Comparison of ENCODE assay signal across 8 mouse cellular contexts in genomic region chr8:120179027-120179431, GRCm38 (mm10). TPM values are rescaled to one million over a fixed set of nuclear protein-coding genes. Genes with fewer than 3 reads are reported as not detected.
A peak's percentile ranks its signal among the peaks of the same experiment; 100 is the strongest.
DNase-seq lines count a peak whose midpoint lies in the region; ATAC-seq and TF ChIP-seq lines count a peak whose summit lies in the region.

No protein-coding gene starts in this region.

- peak; percentile 97 for TF ChIP-seq CTCF in kidney, postnatal 0 days (IDR thresholded peaks at IDR 0.05; ENCODE audit: low read depth)

- DNase-seq in CD4-positive, CD25-positive, alpha-beta regulatory T cell, adult 2 months (ENCODE audit: low read depth, low spot score) = peak; percentile 91
- peak; percentile 81 for DNase-seq in brain, embryonic 18.5 days (ENCODE audit: low read depth, low spot score)
- peak; percentile 93 for DNase-seq in kidney, postnatal 0 days (ENCODE audit: low spot score)
- peak; percentile 92 for DNase-seq in liver, embryonic 11.5 days (ENCODE audit: low spot score)
- peak; percentile 92 for DNase-seq in naive thymus-derived CD4-positive, alpha-beta T cell, adult 2 months (ENCODE audit: low read depth)
- peak; percentile 90 for DNase-seq in splenic B cell, adult 2 months (ENCODE audit: low read depth, low spot score)

- no peaks in the 10 kb centered on the region for H3K36me3 ChIP-seq in heart, embryonic 13.5 days
- no peaks in the 10 kb centered on the region for H3K36me3 ChIP-seq in kidney, postnatal 0 days (ENCODE audit: insufficient read depth, low read length)
- no peaks in the 10 kb centered on the region for H3K36me3 ChIP-seq in liver, embryonic 11.5 days (ENCODE audit: control insufficient read depth, insufficient read depth, low read length)
- H3K36me3 ChIP-seq in splenic B cell, adult 2 months (ENCODE audit: control insufficient read depth, insufficient read depth, low read length, poor library complexity, severe bottlenecking) = no peaks in the 10 kb centered on the region

- H3K9me3 ChIP-seq in heart, embryonic 13.5 days = no peaks in the 10 kb centered on the region
- H3K9me3 ChIP-seq in kidney, postnatal 0 days (replicated peaks; ENCODE audit: low read length) = no peaks in the 10 kb centered on the region
- no peaks in the 10 kb centered on the region for H3K9me3 ChIP-seq in liver, embryonic 11.5 days (ENCODE audit: control insufficient read depth, low read length)

- H3K4me3 ChIP-seq in heart, embryonic 13.5 days = peak overlapping the region; percentile 36
- H3K4me3 ChIP-seq in kidney, postnatal 0 days (replicated peaks; ENCODE audit: low read depth, low read length) = no peak overlapping the region
- H3K4me3 ChIP-seq in liver, embryonic 11.5 days (ENCODE audit: low read depth, low read length) = no peak overlapping the region

- WGBS in heart, embryonic 13.5 days = 2% methylated on average over 10 of the region's 10 CpGs
- under 1% methylated on average over 10 of the region's 10 CpGs for WGBS in kidney, postnatal 0 days
- 0% methylated on average over 10 of the region's 10 CpGs for WGBS in liver, embryonic 11.5 days

- peaks cover 30% of the 10 kb centered on the region for H3K4me1 ChIP-seq in heart, embryonic 13.5 days
- peaks cover 15% of the 10 kb centered on the region for H3K4me1 ChIP-seq in kidney, postnatal 0 days (replicated peaks; ENCODE audit: insufficient read depth, low read length)
- H3K4me1 ChIP-seq in liver, embryonic 11.5 days (replicated peaks; ENCODE audit: control insufficient read depth, insufficient read depth, low read length) = peaks cover 16% of the 10 kb centered on the region

- peak overlapping the region; percentile 69 for H3K4me2 ChIP-seq in heart, embryonic 13.5 days
- H3K4me2 ChIP-seq in kidney, postnatal 0 days (ENCODE audit: low read length) = peak overlapping the region; percentile 51
- H3K4me2 ChIP-seq in liver, embryonic 11.5 days = peak overlapping the region; percentile 46

- H3K27ac ChIP-seq in heart, embryonic 13.5 days (replicated peaks) = no peak overlapping the region
- no peak overlapping the region for H3K27ac ChIP-seq in kidney, postnatal 0 days
- H3K27ac ChIP-seq in liver, embryonic 11.5 days (ENCODE audit: low read depth, low read length) = no peak overlapping the region

- peak overlapping the region; percentile 37; the same call in 1 of the 2 replicates for H3K9ac ChIP-seq in heart, embryonic 13.5 days
- no peak overlapping the region for H3K9ac ChIP-seq in kidney, postnatal 0 days (ENCODE audit: low read depth, low read length)
- no peak overlapping the region for H3K9ac ChIP-seq in liver, embryonic 11.5 days (ENCODE audit: low read depth, low read length)

- peak; percentile 76 for ATAC-seq in erythroid progenitor cell, adult 5-6 weeks (replicated peaks; ENCODE audit: low FRiP score, poor library complexity, severe bottlenecking)
- no peak for ATAC-seq in heart, embryonic 13.5 days (ENCODE audit: extremely low read depth, insufficient number of reproducible peaks, low FRiP score, low TSS enrichment)
- ATAC-seq in kidney, postnatal 0 days (replicated peaks; ENCODE audit: low FRiP score, low read depth) = peak; percentile 51
- ATAC-seq in liver, embryonic 11.5 days (replicated peaks; ENCODE audit: low FRiP score) = peak; percentile 62

- peaks cover 38% of the 10 kb centered on the region for H3K27me3 ChIP-seq in heart, embryonic 13.5 days (replicated peaks)
- no peaks in the 10 kb centered on the region for H3K27me3 ChIP-seq in kidney, postnatal 0 days (ENCODE audit: insufficient read depth, low read length)
- peaks cover 37% of the 10 kb centered on the region for H3K27me3 ChIP-seq in liver, embryonic 11.5 days (replicated peaks; ENCODE audit: control insufficient read depth, insufficient read depth, low read length)
- no peaks in the 10 kb centered on the region for H3K27me3 ChIP-seq in splenic B cell, adult 2 months (ENCODE audit: control insufficient read depth, insufficient read depth, low read length, poor library complexity, severe bottlenecking)

RNA-seq across cellular contexts. Expression of gene Fam92b, which starts 1.8 kb away (rescaled TPM):
- not detected in 2 replicates for total RNA-seq in erythroid progenitor cell, adult 5-6 weeks (2015; ENCODE audit: low replicate concordance)
- not detected in 2 replicates for total RNA-seq in erythroid progenitor cell, adult 5-6 weeks (2017; ENCODE audit: low replicate concordance)
- polyA plus RNA-seq in heart, embryonic 13.5 days (2015; fragmentation: Nextera tagmentation; extraction: Ambion mirVana) = not detected in 2 replicates
- not detected in 2 replicates for polyA plus RNA-seq in kidney, postnatal 0 days (2015; fragmentation: Nextera tagmentation; extraction: Ambion mirVana)
- polyA plus RNA-seq in liver, embryonic 11.5 days (2014; fragmentation: Nextera tagmentation; extraction: Ambion mirVana) = 0.27 TPM in 1 of 2 replicates, not detected in the other

RNA-seq across cellular contexts. Expression of gene Gse1, which starts 49.2 kb away (rescaled TPM):
- total RNA-seq in erythroid progenitor cell, adult 5-6 weeks (2015; ENCODE audit: low replicate concordance) = 134 and 153 TPM in 2 replicates
- 105 and 130 TPM in 2 replicates for total RNA-seq in erythroid progenitor cell, adult 5-6 weeks (2017; ENCODE audit: low replicate concordance)
- 8.5 and 8.6 TPM in 2 replicates for polyA plus RNA-seq in heart, embryonic 13.5 days (2015; fragmentation: Nextera tagmentation; extraction: Ambion mirVana)
- 5.9 and 8.4 TPM in 2 replicates for polyA plus RNA-seq in kidney, postnatal 0 days (2015; fragmentation: Nextera tagmentation; extraction: Ambion mirVana)
- 23.1 and 25.3 TPM in 2 replicates for polyA plus RNA-seq in liver, embryonic 11.5 days (2014; fragmentation: Nextera tagmentation; extraction: Ambion mirVana)
